Mouse (Mus musculus): ENCODE results near the gene L1cam. TPM values are rescaled to one million over a fixed set of nuclear protein-coding genes. Genes with fewer than 3 reads are reported as not detected.

L1cam gene
- total and polyA plus RNA-seq, 2 experiments from 2014 or later: 100 to 256 TPM

DNA sequence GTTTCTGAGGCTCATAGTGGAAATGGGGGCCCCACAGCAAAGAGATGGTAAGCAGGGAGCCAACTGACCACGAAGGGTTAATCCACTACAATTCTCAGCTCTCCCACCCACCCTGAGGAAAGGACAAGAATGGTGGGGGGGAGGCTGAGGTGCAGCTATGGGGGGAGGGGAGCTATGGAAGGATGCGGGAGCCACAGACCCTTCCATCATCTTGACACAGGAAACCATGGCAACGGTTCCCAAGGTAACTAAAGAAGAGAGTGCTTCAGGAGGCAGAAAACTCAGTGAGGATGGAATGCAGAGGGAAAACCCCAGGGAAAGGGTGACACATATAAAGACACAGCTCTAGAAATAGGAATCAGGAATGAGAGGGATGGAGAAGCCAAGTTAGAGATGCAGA is 31.2 kb downstream of the L1cam start:
- Histone ChIP-seq H3K4me3 (ENCODE audit: low read depth, low read length) (no peak overlapping the region), H3K27ac (ENCODE audit: low read depth, low read length) (no peak overlapping the region), H3K36me3 (ENCODE audit: insufficient read depth) (peaks cover 22% of the 10 kb centered on the region), H3K4me1 (ENCODE audit: insufficient read depth) (no peaks in the 10 kb centered on the region), H3K4me2 (ENCODE audit: low read depth) (no peak overlapping the region), H3K9ac (no peak overlapping the region), H3K27me3 (ENCODE audit: insufficient read depth, low read length) (no peaks in the 10 kb centered on the region), H3K9me3 (ENCODE audit: low read length) (no peaks in the 10 kb centered on the region)
- WGBS: 63% methylated on average over 3 of the region's 3 CpGs
- peak; percentile 50 for DNase-seq
- ATAC-seq: peak; percentile 75; the same call in 1 of the 2 replicates
- TF ChIP-seq CTCF (IDR thresholded peaks at IDR 0.05; ENCODE audit: low read depth): no peak

DNA sequence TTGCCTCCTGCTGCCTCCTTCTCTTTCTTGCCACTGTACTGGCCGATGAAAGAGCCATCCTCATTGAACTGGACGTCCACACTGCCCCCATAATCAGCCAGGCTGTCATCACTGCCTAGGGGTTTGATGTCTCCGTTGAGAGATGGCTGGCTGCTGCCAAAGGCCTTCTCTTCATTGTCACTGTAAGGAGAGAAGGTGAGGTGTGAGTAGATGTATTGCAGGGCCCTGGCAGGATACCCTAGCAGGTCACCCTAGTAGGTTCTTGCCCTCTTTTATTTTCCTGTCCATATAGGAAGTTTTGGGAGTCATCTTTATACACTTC is 40.9 kb downstream of the L1cam start:
- H3K9me3 ChIP-seq (ENCODE audit: low read length): no peaks in the 10 kb centered on the region
- TF ChIP-seq CTCF (IDR thresholded peaks at IDR 0.05; ENCODE audit: low read depth): no peak
- H3K27ac ChIP-seq (ENCODE audit: low read depth, low read length): no peak overlapping the region
- WGBS: 62% methylated on average over 3 of the region's 3 CpGs
- H3K36me3 ChIP-seq (ENCODE audit: insufficient read depth): peaks cover 13% of the 10 kb centered on the region; the same call in 1 of the 2 replicates
- no peak for DNase-seq
- no peak for ATAC-seq
- H3K9ac ChIP-seq: no peak overlapping the region
- no peak overlapping the region for H3K4me2 ChIP-seq (ENCODE audit: low read depth)
- no peak overlapping the region for H3K4me3 ChIP-seq (ENCODE audit: low read depth, low read length)
- no peaks in the 10 kb centered on the region for H3K27me3 ChIP-seq (ENCODE audit: insufficient read depth, low read length)
- no peaks in the 10 kb centered on the region for H3K4me1 ChIP-seq (ENCODE audit: insufficient read depth)

DNA sequence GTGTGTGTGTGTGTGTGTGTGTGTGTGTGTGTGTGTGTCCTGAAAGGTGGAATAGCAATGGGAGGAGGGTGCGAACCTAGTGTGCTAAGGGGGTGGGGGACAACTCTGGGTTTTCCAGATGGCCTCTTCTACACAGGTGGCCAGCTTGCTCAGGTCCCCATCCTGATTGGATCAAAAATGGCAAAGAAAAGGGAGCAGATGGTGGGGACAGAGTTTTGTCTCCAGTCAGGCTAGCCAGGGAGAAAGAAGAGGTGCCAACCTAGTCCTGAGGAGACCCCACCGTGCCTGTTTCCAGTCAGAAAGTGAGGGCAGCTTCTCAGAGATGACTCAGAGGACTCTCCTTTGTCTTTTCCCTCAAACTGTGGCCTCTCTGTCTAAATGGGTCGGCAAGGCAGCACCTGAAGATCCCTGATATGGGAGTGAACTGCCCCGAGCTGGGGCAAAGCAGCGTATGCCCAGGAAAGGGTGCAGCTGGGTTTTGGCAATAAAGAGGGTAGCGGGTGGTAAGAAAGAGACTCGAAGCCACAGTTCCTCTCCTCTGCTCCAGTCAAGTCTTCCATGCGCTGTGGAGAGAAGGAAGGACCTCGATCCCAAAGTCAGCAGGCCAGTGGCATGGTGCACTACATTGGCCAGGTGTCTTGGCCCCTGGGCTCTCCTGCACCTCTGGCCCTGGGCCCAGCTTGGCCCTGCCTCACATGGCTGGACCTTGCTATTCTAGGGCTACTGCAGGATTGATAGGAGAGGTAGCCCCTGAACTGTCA is 41.4 kb downstream of the L1cam start:
- H3K27ac ChIP-seq (ENCODE audit: low read depth, low read length): no peak overlapping the region
- H3K4me2 ChIP-seq (ENCODE audit: low read depth): no peak overlapping the region
- 78% methylated on average over 8 of the region's 9 CpGs for WGBS
- no peaks in the 10 kb centered on the region for H3K27me3 ChIP-seq (ENCODE audit: insufficient read depth, low read length)
- H3K9ac ChIP-seq: no peak overlapping the region
- DNase-seq: no peak
- 0 out of 2 replicates have a peak, but pooled peaks have one; percentile 5 for ATAC-seq
- H3K9me3 ChIP-seq (ENCODE audit: low read length): no peaks in the 10 kb centered on the region
- no peak overlapping the region for H3K4me3 ChIP-seq (ENCODE audit: low read depth, low read length)
- no peaks in the 10 kb centered on the region for H3K4me1 ChIP-seq (ENCODE audit: insufficient read depth)
- peaks cover 8% of the 10 kb centered on the region; the same call in 1 of the 2 replicates for H3K36me3 ChIP-seq (ENCODE audit: insufficient read depth)
- no peak for TF ChIP-seq CTCF (IDR thresholded peaks at IDR 0.05; ENCODE audit: low read depth)

DNA sequence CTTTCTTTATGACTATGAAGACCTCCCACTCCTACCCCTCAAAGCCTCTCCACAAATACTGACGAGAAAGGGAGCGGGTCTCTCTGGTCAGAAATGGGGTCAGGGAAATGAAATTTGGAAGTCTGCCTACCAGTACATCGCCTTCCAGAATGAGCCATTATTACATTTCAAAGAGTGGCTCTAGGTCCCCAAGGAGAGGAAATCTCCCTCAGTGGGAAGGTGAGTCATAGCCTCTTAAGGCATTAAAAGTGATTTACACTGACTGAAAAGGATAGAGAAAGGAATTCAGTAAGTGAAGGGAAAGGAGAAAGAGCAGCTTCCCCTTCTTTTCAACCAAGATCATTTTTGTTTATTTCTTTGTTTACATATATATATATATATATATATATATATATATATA is 59.2 kb downstream of the L1cam start:
- TF ChIP-seq CTCF (IDR thresholded peaks at IDR 0.05; ENCODE audit: low read depth): no peak

DNA sequence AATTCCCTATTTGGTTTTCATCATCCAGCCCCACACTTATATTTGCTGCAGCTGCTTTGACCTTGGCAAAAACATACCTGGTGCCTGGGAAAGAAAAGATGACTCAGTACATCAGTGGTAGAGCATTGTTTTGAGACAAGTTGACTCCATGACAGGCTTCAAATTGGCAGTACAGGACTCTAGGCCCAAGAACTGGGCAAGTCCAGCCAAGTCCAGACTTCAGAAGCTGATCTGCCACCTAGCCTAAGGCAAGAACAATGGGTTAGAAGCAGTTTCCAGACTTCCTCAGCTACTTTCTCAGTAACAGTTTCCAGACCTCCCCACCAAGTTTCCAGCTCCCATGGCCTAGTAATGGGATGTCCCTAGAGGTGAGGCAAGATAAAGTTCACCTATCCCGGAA is 60.2 kb downstream of the L1cam start:
- H3K27me3 ChIP-seq (ENCODE audit: insufficient read depth, low read length): no peaks in the 10 kb centered on the region
- no peaks in the 10 kb centered on the region for H3K4me1 ChIP-seq (ENCODE audit: insufficient read depth)
- no peak overlapping the region for H3K27ac ChIP-seq (ENCODE audit: low read depth, low read length)
- H3K4me2 ChIP-seq (ENCODE audit: low read depth): no peak overlapping the region
- no peak overlapping the region for H3K4me3 ChIP-seq (ENCODE audit: low read depth, low read length)
- ATAC-seq (no peak), DNase-seq (no peak)
- no peaks in the 10 kb centered on the region for H3K36me3 ChIP-seq (ENCODE audit: insufficient read depth)
- TF ChIP-seq CTCF (IDR thresholded peaks at IDR 0.05; ENCODE audit: low read depth): no peak
- H3K9me3 ChIP-seq (ENCODE audit: low read length): no peaks in the 10 kb centered on the region
- WGBS: 88% methylated on average over 1 of the region's 1 CpGs
- H3K9ac ChIP-seq: no peak overlapping the region

More for the DNA sequence above, 59.2 kb downstream of the L1cam start:
- Histone ChIP-seq H3K27ac (ENCODE audit: low read depth, low read length) (no peak overlapping the region), H3K36me3 (ENCODE audit: insufficient read depth) (no peaks in the 10 kb centered on the region), H3K4me3 (ENCODE audit: low read depth, low read length) (no peak overlapping the region), H3K9ac (no peak overlapping the region), H3K27me3 (ENCODE audit: insufficient read depth, low read length) (no peaks in the 10 kb centered on the region), H3K4me2 (ENCODE audit: low read depth) (no peak overlapping the region), H3K4me1 (ENCODE audit: insufficient read depth) (no peaks in the 10 kb centered on the region), H3K9me3 (ENCODE audit: low read length) (no peaks in the 10 kb centered on the region)
- DNase-seq: no peak
- 86% methylated on average over 3 of the region's 3 CpGs for WGBS
- ATAC-seq: no peak

DNA sequence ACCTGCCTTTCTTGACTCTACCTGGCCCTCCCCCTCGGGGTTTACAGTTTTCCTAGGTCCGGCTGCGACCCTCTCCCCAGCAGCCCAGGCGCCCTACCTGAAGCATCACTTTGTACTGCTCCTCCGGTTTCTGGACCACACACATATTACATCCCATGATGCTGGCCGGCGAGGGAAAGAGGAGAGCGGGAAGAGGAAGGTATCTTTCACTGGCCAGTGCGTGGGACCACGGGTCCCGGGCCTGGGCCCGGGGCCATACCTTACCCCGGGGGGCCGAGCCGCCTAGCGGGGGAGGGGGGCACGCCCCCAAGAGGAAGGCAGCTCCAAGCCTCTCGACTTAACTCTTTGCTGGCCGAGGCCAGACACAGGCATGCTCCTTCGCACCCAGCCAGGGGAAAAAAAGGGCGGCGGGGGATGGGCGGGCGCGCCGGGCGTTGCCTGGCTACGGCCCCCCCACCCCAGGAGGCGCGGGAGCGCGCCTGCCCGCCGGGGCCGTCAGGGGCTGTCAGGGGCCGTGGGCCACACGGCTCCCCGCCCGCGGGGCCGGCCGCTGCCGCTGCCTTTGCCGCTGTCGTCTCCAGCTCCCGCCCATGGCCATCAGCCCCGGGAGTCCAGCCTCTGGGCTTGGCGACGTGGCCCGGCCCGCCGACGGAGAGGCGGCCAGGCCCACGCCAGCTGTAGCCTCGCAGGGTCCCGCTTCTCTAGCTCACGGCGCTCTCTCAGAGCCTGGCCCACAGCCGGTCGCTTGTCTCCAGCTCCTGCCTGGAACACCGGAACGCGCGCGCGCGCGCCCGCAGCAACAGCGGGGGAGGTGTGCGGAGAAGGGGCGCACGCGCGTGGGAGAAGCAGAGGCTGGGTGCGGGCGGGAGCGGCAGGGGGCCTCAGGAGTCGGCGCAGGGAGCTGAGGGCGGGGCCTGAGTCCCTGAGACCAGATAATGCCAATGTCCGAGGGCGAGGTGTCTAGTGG is 71.4 kb downstream of the L1cam start, which contains the start of gene Pdzd4:
TSS of gene Pdzd4 (minus strand) at position 785 of the 967 bp plus-strand sequence.
- H3K9me3 ChIP-seq (ENCODE audit: low read length): no peaks in the 10 kb centered on the region
- DNase-seq (peak; percentile 89), ATAC-seq (peak; percentile 92)
- peak within 1 kb of the TSS; percentile 53 for H3K4me2 ChIP-seq (ENCODE audit: low read depth)
- H3K9ac ChIP-seq: peak within 1 kb of the TSS; percentile 81
- peak within 1 kb of the TSS; percentile 55 for H3K4me3 ChIP-seq (ENCODE audit: low read depth, low read length)
- WGBS: 31% methylated on average over 57 of the region's 84 CpGs
- peak within 1 kb of the TSS; percentile 91 for H3K27ac ChIP-seq (ENCODE audit: low read depth, low read length)
- H3K36me3 ChIP-seq (ENCODE audit: insufficient read depth): no peaks in the 10 kb centered on the region
- H3K4me1 ChIP-seq (ENCODE audit: insufficient read depth): no peaks in the 10 kb centered on the region
- TF ChIP-seq CTCF (IDR thresholded peaks at IDR 0.05; ENCODE audit: low read depth): no peak
- no peaks in the 10 kb centered on the region for H3K27me3 ChIP-seq (ENCODE audit: insufficient read depth, low read length)
